Mouse (Mus musculus) small intestine, adult 2 months (tissue): ENCODE data around the gene Kctd20.

Experiments used
- CTCF ChIP-seq: fragments of 200-500 bp; IDR thresholded peaks from 2 replicates; pipeline ENCODE4 v1.5.1; 2012; ENCODE audit warnings: low read depth, mild to moderate bottlenecking, control low read depth, inconsistent platforms, low read length, moderate library complexity, mixed read lengths; ENCODE audit not compliant: insufficient replicate concordance, insufficient read length; ENCODE audit errors: extremely low read depth
- POLR2A ChIP-seq: fragments of 200-500 bp; IDR thresholded peaks from 2 replicates; pipeline ENCODE4 v1.6.1; 2012; ENCODE audit warnings: low read depth, mild to moderate bottlenecking, control low read depth, inconsistent platforms, low read length, moderate library complexity

GRCm38 (mm10) chr17:28979091-28979490 is 27.3 kb downstream of the Kctd20 start:
- TF ChIP-seq CTCF (no peak), POLR2A (no peak)
